Comparison of ENCODE assay signal across 8 mouse cellular contexts in the genomic region with DNA sequence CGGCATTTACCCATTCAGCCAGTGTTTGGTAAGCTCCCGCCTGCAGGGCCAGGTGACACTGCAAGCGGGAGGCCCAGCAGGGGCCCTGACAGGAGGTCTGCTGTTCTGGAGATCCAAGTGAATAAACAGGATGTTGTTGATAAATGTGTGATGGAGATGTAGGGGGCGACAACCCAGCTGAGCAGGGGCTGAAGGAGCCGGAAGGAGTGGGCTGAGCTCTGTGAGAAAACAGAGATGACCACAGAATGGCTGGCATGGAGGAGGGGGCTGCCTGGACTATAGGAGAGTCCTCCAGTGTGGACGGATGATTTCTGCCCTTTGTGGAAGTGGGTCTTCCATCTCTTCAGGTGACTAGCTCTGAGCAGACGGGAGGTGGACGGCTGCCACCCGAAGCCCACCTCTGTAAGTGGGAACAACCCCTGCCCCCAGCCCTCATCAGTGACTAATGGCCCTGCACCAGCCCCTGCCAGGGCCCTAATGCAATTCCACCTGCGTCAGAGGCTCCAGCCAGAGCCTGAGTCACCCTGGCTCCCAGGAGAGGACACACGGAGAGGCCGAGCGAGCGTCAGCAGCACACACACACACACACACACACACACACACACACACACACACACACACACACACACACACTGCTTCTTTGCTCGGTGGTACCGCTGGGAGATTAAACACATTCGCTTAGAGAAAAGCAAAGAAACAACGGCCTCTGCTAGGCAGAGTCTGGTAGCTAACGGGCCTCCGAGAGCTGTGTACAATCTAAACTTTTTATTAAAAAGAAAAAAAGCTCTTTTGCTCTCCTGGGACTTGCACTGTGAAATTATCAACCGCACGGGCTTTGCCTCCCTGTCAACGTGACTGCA. TPM values are rescaled to one million over a fixed set of nuclear protein-coding genes. Genes with fewer than 3 reads are reported as not detected.
A peak's percentile ranks its signal among the peaks of the same experiment; 100 is the strongest.
DNase-seq lines count a peak whose midpoint lies in the region; ATAC-seq lines count a peak whose summit lies in the region.

No protein-coding gene starts in this region.

- no peak overlapping the region for H3K4me2 ChIP-seq in forebrain, embryonic 16.5 days (ENCODE audit: low read length)
- peak overlapping the region; percentile 1; the same call in 1 of the 2 replicates for H3K4me2 ChIP-seq in hindbrain, embryonic 11.5 days (replicated peaks; ENCODE audit: low read depth, low read length)
- H3K4me2 ChIP-seq in limb, embryonic 13.5 days (replicated peaks), result peak overlapping the region; percentile 30; the same call in 1 of the 2 replicates
- H3K4me2 ChIP-seq in neural tube, embryonic 13.5 days, result peak overlapping the region; percentile 42

- H3K36me3 ChIP-seq in forebrain, embryonic 16.5 days (ENCODE audit: control insufficient read depth, insufficient read depth), result no peaks in the 10 kb centered on the region
- no peaks in the 10 kb centered on the region for H3K36me3 ChIP-seq in hindbrain, embryonic 11.5 days (ENCODE audit: control insufficient read depth, insufficient read depth, low read length)
- H3K36me3 ChIP-seq in limb, embryonic 13.5 days, result no peaks in the 10 kb centered on the region
- H3K36me3 ChIP-seq in neural tube, embryonic 13.5 days, result no peaks in the 10 kb centered on the region

- DNase-seq in urinary bladder, adult 2 months (ENCODE audit: low spot score), result peak; percentile 41
- no peak for DNase-seq in urinary bladder, postnatal 25 days (ENCODE audit: low spot score)
- DNase-seq in hindbrain, embryonic 11.5 days (ENCODE audit: low spot score), result peak; percentile 48
- no peak for DNase-seq in layer of hippocampus, adult 11-12 months (ENCODE audit: low spot score)
- no peak for DNase-seq in layer of hippocampus, postnatal 14 days (ENCODE audit: low spot score in 2 of 2)

- H3K27ac ChIP-seq in forebrain, embryonic 16.5 days (ENCODE audit: low read length), result peak overlapping the region; percentile 12; the same call in 1 of the 2 replicates
- H3K27ac ChIP-seq in hindbrain, embryonic 11.5 days (ENCODE audit: low read depth, low read length), result peak overlapping the region; percentile 80
- peak overlapping the region; percentile 44; the same call in 1 of the 2 replicates for H3K27ac ChIP-seq in limb, embryonic 13.5 days
- peak overlapping the region; percentile 83 for H3K27ac ChIP-seq in neural tube, embryonic 13.5 days (replicated peaks)

- H3K4me3 ChIP-seq in forebrain, embryonic 16.5 days (replicated peaks; ENCODE audit: low read length), result no peak overlapping the region
- no peak overlapping the region for H3K4me3 ChIP-seq in hindbrain, embryonic 11.5 days (ENCODE audit: low read depth, low read length)
- H3K4me3 ChIP-seq in limb, embryonic 13.5 days, result no peak overlapping the region
- no peak overlapping the region for H3K4me3 ChIP-seq in neural tube, embryonic 13.5 days

- no peaks in the 10 kb centered on the region for H3K9me3 ChIP-seq in forebrain, embryonic 16.5 days (ENCODE audit: control insufficient read depth, low read length)
- H3K9me3 ChIP-seq in hindbrain, embryonic 11.5 days (ENCODE audit: control insufficient read depth, low read length), result no peaks in the 10 kb centered on the region
- H3K9me3 ChIP-seq in limb, embryonic 13.5 days, result no peaks in the 10 kb centered on the region
- no peaks in the 10 kb centered on the region for H3K9me3 ChIP-seq in neural tube, embryonic 13.5 days

- peaks cover 22% of the 10 kb centered on the region for H3K4me1 ChIP-seq in forebrain, embryonic 16.5 days (replicated peaks; ENCODE audit: control insufficient read depth, insufficient read depth, low read length)
- H3K4me1 ChIP-seq in hindbrain, embryonic 11.5 days (replicated peaks; ENCODE audit: control insufficient read depth, insufficient read depth, low read length), result peaks cover 14% of the 10 kb centered on the region
- peaks cover 47% of the 10 kb centered on the region for H3K4me1 ChIP-seq in limb, embryonic 13.5 days
- H3K4me1 ChIP-seq in neural tube, embryonic 13.5 days (replicated peaks), result peaks cover 41% of the 10 kb centered on the region

- WGBS in forebrain, embryonic 16.5 days, result 9% methylated on average over 23 of the region's 23 CpGs
- 21% methylated on average over 23 of the region's 23 CpGs for WGBS in hindbrain, embryonic 11.5 days
- WGBS in limb, embryonic 13.5 days, result 15% methylated on average over 21 of the region's 23 CpGs
- 4% methylated on average over 23 of the region's 23 CpGs for WGBS in neural tube, embryonic 13.5 days

- H3K27me3 ChIP-seq in forebrain, embryonic 16.5 days (replicated peaks; ENCODE audit: control insufficient read depth, insufficient read depth, low read length), result no peaks in the 10 kb centered on the region
- H3K27me3 ChIP-seq in hindbrain, embryonic 11.5 days (ENCODE audit: control insufficient read depth, insufficient read depth, low read length), result no peaks in the 10 kb centered on the region
- H3K27me3 ChIP-seq in limb, embryonic 13.5 days, result no peaks in the 10 kb centered on the region
- no peaks in the 10 kb centered on the region for H3K27me3 ChIP-seq in neural tube, embryonic 13.5 days

- H3K9ac ChIP-seq in forebrain, embryonic 16.5 days (replicated peaks; ENCODE audit: low read depth, low read length), result 0 out of 2 replicates have a peak overlapping the region, but pooled peaks have one; percentile 20
- H3K9ac ChIP-seq in hindbrain, embryonic 11.5 days (ENCODE audit: low read depth, low read length), result peak overlapping the region; percentile 27; the same call in 1 of the 2 replicates
- no peak overlapping the region; the same call in 1 of the 2 replicates for H3K9ac ChIP-seq in limb, embryonic 13.5 days
- peak overlapping the region; percentile 53 for H3K9ac ChIP-seq in neural tube, embryonic 13.5 days

- ATAC-seq in forebrain, embryonic 16.5 days, result peak; percentile 46
- peak; percentile 85 for ATAC-seq in hindbrain, embryonic 11.5 days (ENCODE audit: low FRiP score)
- peak; percentile 46 for ATAC-seq in limb, embryonic 13.5 days (ENCODE audit: low FRiP score, low read depth)
- ATAC-seq in neural tube, embryonic 13.5 days (ENCODE audit: low read depth), result peak; percentile 81

RNA-seq across cellular contexts. Expression of gene Vapb, which starts 52.9 kb away (rescaled TPM):
- polyA plus RNA-seq in urinary bladder, adult 2 months (2012; rRNA removed), result 54.9 and 63.5 TPM in 2 replicates
- 14.4 and 20.3 TPM in 2 replicates for polyA plus RNA-seq in forebrain, embryonic 16.5 days (2015; fragmentation: Nextera tagmentation; extraction: Ambion mirVana)
- 16.1 and 18.1 TPM in 2 replicates for polyA plus RNA-seq in hindbrain, embryonic 11.5 days (2014; fragmentation: Nextera tagmentation; extraction: Ambion mirVana)
- polyA plus RNA-seq in limb, embryonic 13.5 days (2015; fragmentation: Nextera tagmentation; extraction: Ambion mirVana), result 10.2 and 11.0 TPM in 2 replicates
- 13.3 and 15.1 TPM in 2 replicates for polyA plus RNA-seq in neural tube, embryonic 13.5 days (2015; fragmentation: Nextera tagmentation; extraction: Ambion mirVana)
- total RNA-seq in layer of hippocampus, postnatal 14 days (2021), result 100 to 1,000 TPM; 105 to 110 TPM

Comparison
In these comparisons a context has a peak if more than half of its experiments do, and no peak if none do; other contexts are left out.
1. DNase-seq: peak in urinary bladder, adult 2 months (single experiment) and hindbrain, embryonic 11.5 days (single experiment); none in urinary bladder, postnatal 25 days (single experiment), layer of hippocampus, adult 11-12 months (single experiment) and layer of hippocampus, postnatal 14 days (0 of 2).
2. H3K27ac ChIP-seq: peak in every context shown above with its lines; median percentile 83 in neural tube, embryonic 13.5 days; 80 in hindbrain, embryonic 11.5 days; 44 in limb, embryonic 13.5 days; 12 in forebrain, embryonic 16.5 days.
3. Peak in every context shown above with its lines, with median percentiles within 50 percentile points of each other: ATAC-seq.